Mouse (Mus musculus): ENCODE measurements at regions not wholly inside any gene's neighbourhood (a gene's known extent, or its start where the extent isn't known, plus 50 kb on each side); places are given as distances from the start of the nearest gene placed in this dataset.

DNA sequence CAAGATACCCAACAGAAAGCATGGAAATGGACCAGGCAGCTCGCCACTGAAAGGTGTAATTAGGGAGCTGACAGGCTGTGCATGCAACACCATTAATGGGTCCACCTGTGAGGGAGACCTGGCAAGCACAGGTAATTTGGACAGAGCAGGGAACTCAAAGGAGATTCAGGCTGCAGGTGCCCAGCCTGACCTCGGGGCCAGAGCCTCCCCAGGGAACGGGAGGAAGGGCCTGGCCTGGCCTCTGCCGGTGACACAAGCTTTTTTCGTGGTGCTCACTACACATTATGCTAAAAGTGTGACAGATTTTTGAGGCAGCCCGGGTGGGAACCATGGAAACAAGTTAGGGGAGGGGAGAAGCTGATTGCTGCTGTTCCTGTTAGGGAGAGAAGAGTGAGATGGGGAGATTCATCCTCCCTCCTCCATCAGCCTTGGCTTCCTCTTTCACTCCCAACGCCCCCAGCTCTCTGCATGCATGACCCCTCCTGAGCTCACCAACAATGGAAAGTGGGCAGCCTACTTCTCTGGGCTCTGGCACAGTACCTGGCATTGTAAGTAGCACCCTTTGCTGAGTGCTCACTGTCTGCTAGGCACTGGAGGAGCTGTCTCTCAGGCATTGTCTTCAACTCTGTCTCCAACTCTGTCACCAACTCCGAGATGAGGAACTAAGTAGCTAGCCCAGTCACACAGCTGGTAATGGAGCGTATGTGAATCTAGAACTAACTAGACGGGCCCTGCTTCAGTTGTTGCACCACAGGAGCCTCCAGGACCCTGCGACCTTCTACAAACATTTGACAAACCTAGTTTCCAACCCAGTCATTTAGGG, 218.9 kb upstream of the Nxpe4 start:
- Histone ChIP-seq H3K36me3 (ENCODE audit: control insufficient read depth, insufficient read depth, low read length) (no peaks in the 10 kb centered on the region), H3K27me3 (ENCODE audit: control insufficient read depth, insufficient read depth, low read length) (no peaks in the 10 kb centered on the region), H3K27ac (no peak overlapping the region), H3K79me2 (replicated peaks; ENCODE audit: control insufficient read depth, insufficient read depth, low read length) (no peaks in the 10 kb centered on the region), H3K9ac (ENCODE audit: low read depth, low read length) (no peak overlapping the region), H3K4me1 (ENCODE audit: control insufficient read depth, insufficient read depth, low read length) (no peaks in the 10 kb centered on the region), H3K4me3 (no peak overlapping the region)
- intact Hi-C loops (cut with DNase I) = no loop called here
- WGBS = 59% methylated on average over 11 of the region's 11 CpGs
- TF ChIP-seq POLR2A (IDR thresholded peaks at IDR 0.05; ENCODE audit: insufficient read depth, low read depth, low read length) (no peak), CTCF (IDR thresholded peaks at IDR 0.05) (no peak), EP300 (IDR thresholded peaks at IDR 0.05; ENCODE audit: insufficient read depth, low read depth, low read length) (no peak)
- DNase-seq = no peak

GRCm38 (mm10) chr9:47946226-47946625, 215.6 kb upstream of the Nxpe4 start:
- TF ChIP-seq POLR2A (IDR thresholded peaks at IDR 0.05; ENCODE audit: insufficient read depth, low read depth, low read length) (no peak), CTCF (IDR thresholded peaks at IDR 0.05) (no peak), EP300 (IDR thresholded peaks at IDR 0.05; ENCODE audit: insufficient read depth, low read depth, low read length) (no peak)
- Histone ChIP-seq H3K4me1 (ENCODE audit: control insufficient read depth, insufficient read depth, low read length) (no peaks in the 10 kb centered on the region), H3K9ac (ENCODE audit: low read depth, low read length) (no peak overlapping the region), H3K79me2 (replicated peaks; ENCODE audit: control insufficient read depth, insufficient read depth, low read length) (no peaks in the 10 kb centered on the region), H3K4me3 (no peak overlapping the region), H3K36me3 (ENCODE audit: control insufficient read depth, insufficient read depth, low read length) (no peaks in the 10 kb centered on the region), H3K27me3 (ENCODE audit: control insufficient read depth, insufficient read depth, low read length) (no peaks in the 10 kb centered on the region), H3K27ac (no peak overlapping the region)
- 47% methylated on average over 7 of the region's 7 CpGs for WGBS
- DNase-seq = no peak
- intact Hi-C loops (cut with DNase I) = no loop called here

- H3K27ac ChIP-seq = no peak overlapping the region
- 87% methylated on average over 3 of the region's 3 CpGs for WGBS
- no peak overlapping the region for H3K9ac ChIP-seq (ENCODE audit: low read depth, low read length)
- no peaks in the 10 kb centered on the region for H3K79me2 ChIP-seq (replicated peaks; ENCODE audit: control insufficient read depth, insufficient read depth, low read length)
- H3K4me1 ChIP-seq (ENCODE audit: control insufficient read depth, insufficient read depth, low read length) = no peaks in the 10 kb centered on the region
- DNase-seq = no peak
- H3K27me3 ChIP-seq (ENCODE audit: control insufficient read depth, insufficient read depth, low read length) = no peaks in the 10 kb centered on the region
- H3K36me3 ChIP-seq (ENCODE audit: control insufficient read depth, insufficient read depth, low read length) = no peaks in the 10 kb centered on the region
- TF ChIP-seq POLR2A (IDR thresholded peaks at IDR 0.05; ENCODE audit: insufficient read depth, low read depth, low read length) = no peak
- H3K4me3 ChIP-seq = no peak overlapping the region
- intact Hi-C loops (cut with DNase I) = no loop called here
Observed at GRCm38 (mm10) chr9:47957881-47958280, 203.9 kb upstream of the Nxpe4 start.

DNA sequence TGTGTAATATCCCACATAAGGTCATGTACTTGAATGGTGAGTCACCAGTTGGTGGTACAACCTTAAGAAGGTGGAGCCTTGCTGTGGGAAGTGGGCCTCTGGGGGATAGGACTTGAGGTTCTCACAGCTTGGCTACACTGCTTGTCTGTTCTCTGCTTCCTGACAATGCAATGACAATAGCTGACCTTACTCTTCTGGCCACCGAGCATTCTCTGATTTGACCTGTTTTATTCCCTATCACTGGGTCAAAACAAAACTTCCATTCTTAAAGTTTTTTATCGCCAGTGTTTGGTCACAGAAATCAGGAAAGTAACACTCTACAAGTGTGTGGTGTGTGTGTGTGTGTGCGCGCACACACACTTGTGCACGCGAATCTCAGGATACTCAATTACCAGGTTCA, 203.0 kb upstream of the Nxpe4 start:
- no peaks in the 10 kb centered on the region for H3K4me1 ChIP-seq (ENCODE audit: control insufficient read depth, insufficient read depth, low read length)
- no peaks in the 10 kb centered on the region for H3K79me2 ChIP-seq (replicated peaks; ENCODE audit: control insufficient read depth, insufficient read depth, low read length)
- no peaks in the 10 kb centered on the region for H3K27me3 ChIP-seq (ENCODE audit: control insufficient read depth, insufficient read depth, low read length)
- H3K4me3 ChIP-seq = no peak overlapping the region
- H3K27ac ChIP-seq = no peak overlapping the region
- DNase-seq = no peak
- H3K9ac ChIP-seq (ENCODE audit: low read depth, low read length) = no peak overlapping the region
- intact Hi-C loops (cut with DNase I) = no loop called here
- H3K36me3 ChIP-seq (ENCODE audit: control insufficient read depth, insufficient read depth, low read length) = no peaks in the 10 kb centered on the region
- whole genome bisulfite sequencing = 74% methylated on average over 6 of the region's 6 CpGs
- TF ChIP-seq EP300 (IDR thresholded peaks at IDR 0.05; ENCODE audit: insufficient read depth, low read depth, low read length) = no peak

DNA sequence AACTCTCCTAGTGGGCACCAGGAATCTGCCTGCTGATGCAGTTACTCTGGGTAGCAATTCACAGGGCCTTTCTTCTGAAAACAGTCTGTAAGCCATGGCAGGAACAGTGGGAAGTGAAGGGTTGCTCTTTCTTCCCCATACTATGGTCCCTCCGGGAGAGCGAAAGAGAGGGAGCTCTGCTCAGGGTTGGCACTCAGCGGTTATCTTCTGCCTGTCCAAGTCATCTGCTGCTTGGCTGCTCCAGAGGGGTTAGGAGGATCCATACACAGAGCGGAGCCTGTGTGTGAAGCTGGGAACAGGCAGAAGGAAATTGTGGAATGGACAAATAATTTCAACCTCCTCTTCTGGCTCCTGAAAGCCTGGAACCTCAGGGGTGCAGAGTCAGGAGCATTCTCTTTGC, 200.6 kb upstream of the Nxpe4 start:
- Histone ChIP-seq H3K27me3 (ENCODE audit: control insufficient read depth, insufficient read depth, low read length) (no peaks in the 10 kb centered on the region), H3K79me2 (replicated peaks; ENCODE audit: control insufficient read depth, insufficient read depth, low read length) (no peaks in the 10 kb centered on the region), H3K9ac (ENCODE audit: low read depth, low read length) (no peak overlapping the region), H3K4me1 (ENCODE audit: control insufficient read depth, insufficient read depth, low read length) (no peaks in the 10 kb centered on the region), H3K36me3 (ENCODE audit: control insufficient read depth, insufficient read depth, low read length) (no peaks in the 10 kb centered on the region), H3K27ac (no peak overlapping the region), H3K4me3 (no peak overlapping the region)
- TF ChIP-seq CTCF (IDR thresholded peaks at IDR 0.05) (no peak), POLR2A (IDR thresholded peaks at IDR 0.05; ENCODE audit: insufficient read depth, low read depth, low read length) (no peak), EP300 (IDR thresholded peaks at IDR 0.05; ENCODE audit: insufficient read depth, low read depth, low read length) (no peak)
- no peak for DNase-seq
- intact Hi-C loops (cut with DNase I) = no loop called here
- 76% methylated on average over 4 of the region's 4 CpGs for WGBS

DNA sequence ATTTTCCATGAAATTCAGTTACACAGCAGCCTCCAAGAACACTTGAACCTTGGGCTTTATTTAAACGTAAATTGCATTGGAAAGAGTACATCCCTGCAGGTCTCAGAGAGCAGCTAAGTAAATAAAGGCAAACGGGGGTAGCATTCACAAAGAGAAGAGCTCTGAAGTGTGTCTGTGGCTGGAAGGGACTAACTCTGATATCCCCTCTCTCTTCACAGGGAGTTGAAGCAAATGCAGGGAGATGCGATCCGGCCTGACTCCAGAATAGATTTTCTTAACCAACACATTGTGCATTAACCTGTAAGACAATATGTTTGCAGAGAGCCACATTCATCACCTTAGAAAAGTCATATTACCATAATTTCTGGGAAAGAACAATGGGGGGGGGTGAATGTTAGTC, 199.7 kb upstream of the Nxpe4 start:
- Histone ChIP-seq H3K79me2 (replicated peaks; ENCODE audit: control insufficient read depth, insufficient read depth, low read length) (no peaks in the 10 kb centered on the region), H3K27me3 (ENCODE audit: control insufficient read depth, insufficient read depth, low read length) (no peaks in the 10 kb centered on the region), H3K9ac (ENCODE audit: low read depth, low read length) (no peak overlapping the region), H3K4me1 (ENCODE audit: control insufficient read depth, insufficient read depth, low read length) (no peaks in the 10 kb centered on the region), H3K4me3 (no peak overlapping the region), H3K36me3 (ENCODE audit: control insufficient read depth, insufficient read depth, low read length) (no peaks in the 10 kb centered on the region), H3K27ac (no peak overlapping the region)
- DNase-seq = no peak
- intact Hi-C loops (cut with DNase I) = no loop called here
- TF ChIP-seq POLR2A (IDR thresholded peaks at IDR 0.05; ENCODE audit: insufficient read depth, low read depth, low read length) (no peak), EP300 (IDR thresholded peaks at IDR 0.05; ENCODE audit: insufficient read depth, low read depth, low read length) (no peak), CTCF (IDR thresholded peaks at IDR 0.05) (no peak)
- WGBS = 75% methylated on average over 4 of the region's 4 CpGs
